Mouse (Mus musculus): ENCODE measurements at regions not wholly inside any gene's neighbourhood (a gene's known extent, or its start where the extent isn't known, plus 50 kb on each side); places are given as distances from the start of the nearest gene placed in this dataset.

DNA sequence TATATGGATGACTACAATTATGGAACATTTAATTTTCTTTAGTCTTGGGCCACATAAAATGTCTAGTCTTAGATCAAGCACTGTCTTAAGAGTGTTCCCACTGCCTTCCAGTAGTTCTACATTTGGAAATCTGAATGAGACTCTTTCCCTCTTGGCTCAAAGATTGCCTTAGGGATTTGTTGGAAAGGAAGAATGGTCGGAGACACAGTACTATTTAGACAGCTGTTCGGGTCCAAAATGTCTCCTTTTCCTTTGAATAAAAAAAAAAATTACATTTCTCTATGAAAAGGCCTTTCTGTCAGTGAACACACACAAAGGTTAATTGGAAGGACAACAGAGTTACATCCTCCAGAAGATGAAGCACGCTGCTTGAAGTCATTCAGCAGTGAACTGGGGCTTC is 1173.8 kb downstream of the Sorcs3 start:
- DNase-seq (ENCODE audit: low spot score in 2 of 2): no peak

DNA sequence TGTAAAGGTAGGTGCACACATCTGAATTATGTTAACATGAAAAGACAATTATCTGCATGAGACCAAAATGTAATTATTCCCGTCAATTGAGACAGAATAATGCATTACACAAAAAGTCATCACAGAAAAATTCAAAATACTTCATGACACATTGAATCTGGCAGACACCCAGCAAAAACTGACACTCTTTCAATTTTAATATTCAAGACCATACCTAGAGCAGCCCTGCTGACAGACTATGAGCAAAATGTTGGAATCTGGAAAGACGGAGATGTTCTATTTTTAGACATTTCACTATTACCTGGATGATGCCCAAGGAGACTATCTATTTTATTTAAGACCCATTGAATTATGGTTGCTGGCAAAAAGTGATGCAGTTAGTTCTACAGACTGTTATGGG is 1190.4 kb downstream of the Sorcs3 start:
- no peak for DNase-seq (ENCODE audit: low spot score in 2 of 2)

DNA sequence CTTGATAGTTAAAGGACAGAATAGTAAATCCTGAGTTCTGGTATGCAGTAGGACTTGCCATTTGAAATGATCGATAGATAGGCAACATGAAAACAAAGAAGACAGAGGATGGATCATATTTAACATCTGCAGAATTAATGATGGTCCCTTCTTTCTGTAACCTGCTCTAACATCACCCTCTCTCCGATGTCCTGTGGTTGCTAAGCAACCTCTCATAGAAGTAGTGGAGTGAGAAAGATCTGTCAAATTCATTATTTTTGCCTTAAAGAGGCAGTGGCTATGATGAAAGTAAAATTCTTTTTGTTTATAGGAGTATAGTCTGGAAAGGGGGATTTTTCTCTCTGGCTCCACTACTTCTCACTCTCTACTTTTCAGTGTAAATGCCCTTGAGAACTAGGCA is 1209.5 kb downstream of the Sorcs3 start:
- DNase-seq (ENCODE audit: low spot score in 2 of 2): no peak

DNA sequence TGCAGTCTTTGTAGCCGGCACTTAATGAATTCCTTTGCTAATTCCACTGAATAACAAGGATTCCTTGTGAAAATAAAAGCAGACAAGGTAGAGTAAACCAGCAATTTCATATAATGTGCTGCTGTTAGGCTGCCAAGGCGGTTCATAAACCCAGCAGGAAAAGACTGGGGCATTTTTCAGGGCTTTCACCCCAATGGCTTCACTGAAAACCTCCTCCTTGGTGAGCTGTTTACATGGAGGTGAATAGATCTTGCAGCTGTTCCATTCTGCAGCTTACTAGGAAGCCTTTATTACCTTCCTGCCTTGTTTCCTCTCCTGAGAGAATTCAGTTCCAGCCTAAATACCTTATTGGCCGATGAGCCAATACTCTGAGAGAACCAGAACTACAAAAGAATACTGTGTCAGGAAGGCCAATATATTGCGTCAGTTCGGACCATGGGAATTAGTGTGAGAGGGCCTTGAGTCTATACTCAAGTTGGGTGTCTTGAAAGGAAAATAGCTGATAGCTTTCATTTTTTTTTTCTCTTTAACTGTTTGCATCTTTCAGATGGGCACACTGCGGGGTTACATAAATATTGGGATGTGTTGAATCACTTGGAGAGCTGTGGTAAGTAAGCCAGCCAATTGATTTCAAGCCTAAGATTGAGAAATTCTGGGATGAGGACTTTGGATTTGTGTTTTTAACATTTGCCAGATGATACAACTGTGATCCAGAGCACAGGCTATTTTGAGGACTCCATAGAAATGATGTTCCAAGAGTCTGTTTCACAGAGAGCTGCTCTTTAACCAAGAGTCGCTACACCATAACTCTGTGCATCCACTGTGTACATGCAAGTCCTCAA is 1217.5 kb downstream of the Sorcs3 start:
- DNase-seq (ENCODE audit: low spot score in 2 of 2): no peak
